Mouse (Mus musculus) heart, adult 2 months (tissue): Measurements from ENCODE around the gene Gpr183. TPM values are rescaled to one million over a fixed set of nuclear protein-coding genes. Genes with fewer than 3 reads are reported as not detected.

ENCODE experiments used
- DNase-seq, 2 experiments: peaks; one replicate each; pipeline ENCODE4 v3.0.0; 2021
- H3K27ac ChIP-seq: fragments of 200-600 bp; 2 replicates; pipeline ENCODE4 v1.8.1; 2022
- H3K27me3 ChIP-seq: fragments of 200-500 bp; 2 replicates; pipeline ENCODE4 v1.6.1; 2012; ENCODE audit warnings: mild to moderate bottlenecking, low read length, inconsistent platforms, mixed read lengths; ENCODE audit not compliant: control insufficient read depth, insufficient read depth
- H3K36me3 ChIP-seq: fragments of 200-500 bp; 2 replicates; pipeline ENCODE4 v1.6.1; 2012; ENCODE audit warnings: low read length, inconsistent platforms; ENCODE audit not compliant: control insufficient read depth, insufficient read depth
- H3K4me1 ChIP-seq: fragments of 200-500 bp; 2 replicates; pipeline ENCODE4 v1.6.1; 2011; ENCODE audit warnings: low read length; ENCODE audit not compliant: control insufficient read depth, insufficient read depth
- H3K4me3 ChIP-seq: fragments of 200-600 bp; 2 replicates; pipeline ENCODE4 v1.8.1; 2022
- H3K79me2 ChIP-seq: fragments of 200-500 bp; replicated peaks from 2 replicates; pipeline ENCODE4 v1.6.1; 2012; ENCODE audit warnings: mild to moderate bottlenecking, inconsistent platforms, low read length, moderate library complexity, mixed read lengths; ENCODE audit not compliant: control insufficient read depth, insufficient read depth
- H3K9ac ChIP-seq: fragments of 200-500 bp; 2 replicates; pipeline ENCODE4 v1.6.1; 2012; ENCODE audit warnings: low read depth, mild to moderate bottlenecking, control low read depth, inconsistent platforms, low read length, mixed read lengths
- CTCF ChIP-seq: fragments of 200-600 bp; IDR thresholded peaks from 2 replicates; pipeline ENCODE4 v1.8.1; 2022; ENCODE audit warnings: antibody characterized with exemption, mild to moderate bottlenecking, moderate library complexity
- EP300 ChIP-seq: fragments of 200-500 bp; IDR thresholded peaks from 2 replicates; pipeline ENCODE4 v1.6.1; 2011; ENCODE audit warnings: low read depth, low read length, control low read depth; ENCODE audit not compliant: insufficient read depth
- POLR2A ChIP-seq: fragments of 200-500 bp; IDR thresholded peaks from 2 replicates; pipeline ENCODE4 v1.6.1; 2011; ENCODE audit warnings: mild to moderate bottlenecking, low read depth, low read length, control low read depth; ENCODE audit not compliant: insufficient read depth
- WGBS: fragments of 180-500 bp; shearing (Covaris S2); methylation state at CpG from one replicate; pipeline ENCODE4 v1.1.7; 2018; 5-methylcytosine and 5-hydroxymethylcytosine counted together
- intact Hi-C: fragments of 180-260 bp; cut with DNase I; formaldehyde crosslinking; loops from one replicate; pipeline ENCODE4 v1.15.1; 2025
- polyA plus RNA-seq: library from polyadenylated mRNA; depleted of rRNA; stranded (reverse); fragments of >200 nt; gene quantifications from 2 replicates; pipeline ENCODE4 v1.2.3, GENCODE M21; 2012
- total RNA-seq, 2 experiments: library from RNA; stranded (reverse); gene quantifications; 2 replicates each; pipeline ENCODE4 v1.2.3; 2021

The Gpr183 gene
- total and polyA plus RNA-seq, 3 experiments = 0.84 to 1.3 (median 1.1) TPM

GRCm38 (mm10) chr14:121958041-121958750 is 6.8 kb downstream of the Gpr183 start:
- Histone ChIP-seq H3K36me3 (no peaks in the 10 kb centered on the region), H3K9ac (no peak overlapping the region), H3K79me2 (no peaks in the 10 kb centered on the region), H3K4me3 (no peak overlapping the region), H3K27ac (no peak overlapping the region), H3K27me3 (no peaks in the 10 kb centered on the region), H3K4me1 (peaks cover 5% of the 10 kb centered on the region)
- 80% methylated on average over 3 of the region's 3 CpGs for WGBS
- intact Hi-C loops = no loop called here
- DNase-seq = no peak
- no peak for TF ChIP-seq POLR2A
- no peak for TF ChIP-seq EP300
- no peak for TF ChIP-seq CTCF

GRCm38 (mm10) chr14:121957176-121957871 is 7.7 kb downstream of the Gpr183 start:
- Histone ChIP-seq H3K9ac (no peak overlapping the region), H3K4me3 (no peak overlapping the region), H3K27ac (no peak overlapping the region), H3K36me3 (no peaks in the 10 kb centered on the region), H3K27me3 (no peaks in the 10 kb centered on the region), H3K4me1 (peaks cover 5% of the 10 kb centered on the region), H3K79me2 (no peaks in the 10 kb centered on the region)
- TF ChIP-seq CTCF (no peak), POLR2A (no peak), EP300 (no peak)
- DNase-seq = no peak
- 88% methylated on average over 10 of the region's 10 CpGs for WGBS
- intact Hi-C loops = no loop called here

- no peak for TF ChIP-seq CTCF
- TF ChIP-seq EP300 = no peak
- TF ChIP-seq POLR2A = no peak
- DNase-seq = no peak
- intact Hi-C loops = no loop called here
- 81% methylated on average over 5 of the region's 5 CpGs for WGBS
- Histone ChIP-seq H3K9ac (no peak overlapping the region), H3K36me3 (no peaks in the 10 kb centered on the region), H3K79me2 (no peaks in the 10 kb centered on the region), H3K4me3 (no peak overlapping the region), H3K27ac (no peak overlapping the region), H3K27me3 (no peaks in the 10 kb centered on the region), H3K4me1 (peaks cover 3% of the 10 kb centered on the region)
Measured at GRCm38 (mm10) chr14:121956291-121956690, 8.7 kb downstream of the Gpr183 start.

GRCm38 (mm10) chr14:121955176-121955795 is 9.7 kb downstream of the Gpr183 start:
- no peak overlapping the region for H3K27ac ChIP-seq
- DNase-seq = no peak
- no peak overlapping the region for H3K9ac ChIP-seq
- no peaks in the 10 kb centered on the region for H3K36me3 ChIP-seq
- no peaks in the 10 kb centered on the region for H3K27me3 ChIP-seq
- H3K4me1 ChIP-seq = peaks cover 2% of the 10 kb centered on the region
- intact Hi-C loops = no loop called here
- TF ChIP-seq POLR2A (no peak), CTCF (no peak), EP300 (no peak)
- H3K79me2 ChIP-seq = no peaks in the 10 kb centered on the region
- H3K4me3 ChIP-seq = no peak overlapping the region
- 64% methylated on average over 5 of the region's 5 CpGs for WGBS

GRCm38 (mm10) chr14:121954608-121955007 is 10.4 kb downstream of the Gpr183 start:
- intact Hi-C loops = no loop called here
- H3K79me2 ChIP-seq = no peaks in the 10 kb centered on the region
- whole genome bisulfite sequencing = 95% methylated on average over 12 of the region's 12 CpGs
- no peak for TF ChIP-seq CTCF
- TF ChIP-seq POLR2A = no peak
- no peak for TF ChIP-seq EP300
- H3K27ac ChIP-seq = no peak overlapping the region
- H3K9ac ChIP-seq = no peak overlapping the region
- no peak for DNase-seq
- H3K4me3 ChIP-seq = no peak overlapping the region
- no peaks in the 10 kb centered on the region for H3K27me3 ChIP-seq
- no peaks in the 10 kb centered on the region for H3K36me3 ChIP-seq
- H3K4me1 ChIP-seq = peaks cover 3% of the 10 kb centered on the region

GRCm38 (mm10) chr14:121954129-121954528 is 10.9 kb downstream of the Gpr183 start:
- intact Hi-C loops = no loop called here
- 78% methylated on average over 11 of the region's 11 CpGs for WGBS
- no peak for TF ChIP-seq POLR2A
- no peak for TF ChIP-seq EP300
- TF ChIP-seq CTCF = no peak
- Histone ChIP-seq H3K36me3 (no peaks in the 10 kb centered on the region), H3K4me3 (no peak overlapping the region), H3K4me1 (peaks cover 3% of the 10 kb centered on the region), H3K27me3 (no peaks in the 10 kb centered on the region), H3K9ac (no peak overlapping the region), H3K27ac (no peak overlapping the region), H3K79me2 (no peaks in the 10 kb centered on the region)
- DNase-seq = no peak
